Mouse (Mus musculus): Measurements from ENCODE around the gene Omp. TPM values are rescaled to one million over a fixed set of nuclear protein-coding genes. Genes with fewer than 3 reads are reported as not detected.

The Omp gene
- polyA plus RNA-seq, 1 experiment from 2014 or later, result 0.34 TPM

DNA sequence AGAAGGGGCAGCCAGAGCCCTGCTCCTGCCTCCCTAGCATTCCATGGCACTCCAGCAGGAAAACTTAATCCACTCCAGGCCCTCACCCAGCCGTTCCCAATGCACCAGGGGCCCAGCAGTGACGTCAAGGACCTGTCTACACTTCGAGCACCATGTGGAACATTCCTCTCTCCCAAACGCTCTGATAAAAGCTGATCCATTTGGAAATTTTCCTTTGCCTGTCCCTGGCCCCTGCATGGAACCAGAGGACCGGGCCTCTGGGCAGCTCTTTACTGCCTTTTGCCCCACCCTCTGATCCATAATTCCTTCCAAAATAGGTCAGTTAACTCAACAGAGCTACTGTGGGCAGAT lies 41.4 kb downstream of the Omp start:
- H3K27ac ChIP-seq (ENCODE audit: low read depth, low read length), result no peak overlapping the region
- ATAC-seq, result no peak
- H3K36me3 ChIP-seq (ENCODE audit: control insufficient read depth, insufficient read depth, low read length), result no peaks in the 10 kb centered on the region
- no peak overlapping the region for H3K4me3 ChIP-seq (ENCODE audit: low read length)
- no peaks in the 10 kb centered on the region for H3K27me3 ChIP-seq (replicated peaks; ENCODE audit: control insufficient read depth, insufficient read depth, low read length)
- peaks cover 15% of the 10 kb centered on the region for H3K4me1 ChIP-seq (ENCODE audit: control insufficient read depth, insufficient read depth, low read depth, low read length)
- H3K9ac ChIP-seq (ENCODE audit: low read depth, low read length), result no peak overlapping the region; the same call in none of the 2 replicates
- WGBS, result 73% methylated on average over 5 of the region's 5 CpGs
- H3K4me2 ChIP-seq (ENCODE audit: low read length), result no peak overlapping the region; the same call in 1 of the 2 replicates
- H3K9me3 ChIP-seq (ENCODE audit: control insufficient read depth, low read length), result no peaks in the 10 kb centered on the region

DNA sequence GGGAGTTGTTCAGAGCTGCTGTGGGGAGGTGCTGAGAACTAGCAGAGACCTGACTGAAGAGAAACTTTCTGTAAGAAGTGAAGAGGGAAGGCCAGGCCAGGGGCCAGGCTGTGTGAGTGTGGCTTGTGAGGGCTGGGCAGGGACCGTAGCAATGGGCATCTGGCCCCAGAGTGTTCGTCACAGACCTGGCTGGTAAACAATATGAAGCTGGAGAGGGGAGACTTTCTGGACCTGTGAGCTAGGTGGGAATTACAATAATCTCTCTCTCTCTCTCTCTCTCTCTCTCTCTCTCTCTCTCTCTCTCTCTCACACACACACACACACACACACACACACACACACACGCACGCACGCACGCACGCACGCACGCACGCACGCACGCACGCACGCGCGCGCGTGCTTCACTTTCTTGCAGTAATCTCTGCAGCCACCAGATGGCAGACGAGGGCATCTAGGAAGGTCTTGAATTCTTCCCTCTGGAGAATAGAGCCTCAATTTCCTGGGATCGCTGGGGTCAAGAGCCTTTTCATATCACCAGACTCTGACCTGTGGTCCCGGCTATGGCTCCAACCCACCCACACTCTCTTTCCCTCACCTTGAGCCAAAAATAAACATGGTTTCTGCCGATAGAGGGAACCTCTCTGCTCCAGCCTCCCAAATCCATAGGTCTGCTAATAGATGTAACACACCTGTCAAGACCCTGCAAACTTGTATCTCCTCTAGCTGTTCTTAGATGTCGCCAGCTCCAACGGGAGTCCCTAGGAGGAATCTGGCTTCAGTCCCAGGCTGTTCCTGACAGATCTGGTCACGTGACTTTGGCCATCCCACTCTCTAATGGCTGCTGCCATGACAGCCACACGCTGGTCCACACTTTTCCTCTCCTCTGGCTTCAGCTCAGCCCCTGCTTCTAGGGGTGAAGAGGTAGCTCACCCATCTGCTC lies 42.0 kb downstream of the Omp start:
- H3K9ac ChIP-seq (ENCODE audit: low read depth, low read length), result peak overlapping the region; percentile 67
- no peaks in the 10 kb centered on the region for H3K9me3 ChIP-seq (ENCODE audit: control insufficient read depth, low read length)
- H3K4me3 ChIP-seq (ENCODE audit: low read length), result peak overlapping the region; percentile 34
- ATAC-seq, result peak; percentile 55
- peak overlapping the region; percentile 66 for H3K4me2 ChIP-seq (ENCODE audit: low read length)
- H3K36me3 ChIP-seq (ENCODE audit: control insufficient read depth, insufficient read depth, low read length), result no peaks in the 10 kb centered on the region
- peak overlapping the region; percentile 61; the same call in 1 of the 2 replicates for H3K27ac ChIP-seq (ENCODE audit: low read depth, low read length)
- peaks cover 15% of the 10 kb centered on the region for H3K4me1 ChIP-seq (ENCODE audit: control insufficient read depth, insufficient read depth, low read depth, low read length)
- 14% methylated on average over 23 of the region's 26 CpGs for WGBS
- H3K27me3 ChIP-seq (replicated peaks; ENCODE audit: control insufficient read depth, insufficient read depth, low read length), result no peaks in the 10 kb centered on the region

DNA sequence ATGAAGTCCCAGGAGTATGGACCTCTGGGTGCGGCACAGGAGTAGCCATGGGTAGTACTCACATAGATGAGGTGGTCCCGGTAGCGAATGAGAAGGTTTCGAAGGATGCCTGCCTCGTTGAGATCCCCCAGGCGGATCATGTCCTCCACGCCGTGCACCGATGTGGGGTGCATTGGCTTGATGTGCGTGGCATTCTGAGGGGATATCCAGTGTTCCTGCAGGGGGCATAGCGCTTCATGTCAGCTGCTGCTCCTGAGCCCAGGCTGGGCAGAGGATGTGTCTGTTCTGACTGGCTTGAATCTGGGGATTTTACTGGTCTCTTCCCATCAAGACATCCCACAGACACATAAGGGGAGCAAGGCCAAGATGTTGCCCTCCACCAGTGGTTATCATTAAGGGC lies 42.8 kb downstream of the Omp start:
- peaks cover 2% of the 10 kb centered on the region; the same call in 1 of the 2 replicates for H3K36me3 ChIP-seq (ENCODE audit: control insufficient read depth, insufficient read depth, low read length)
- H3K4me3 ChIP-seq (ENCODE audit: low read length), result no peak overlapping the region
- H3K9me3 ChIP-seq (ENCODE audit: control insufficient read depth, low read length), result no peaks in the 10 kb centered on the region; the same call in 1 of the 2 replicates
- peak; percentile 26 for ATAC-seq
- H3K4me1 ChIP-seq (ENCODE audit: control insufficient read depth, insufficient read depth, low read depth, low read length), result peaks cover 15% of the 10 kb centered on the region
- H3K4me2 ChIP-seq (ENCODE audit: low read length), result no peak overlapping the region
- 95% methylated on average over 11 of the region's 11 CpGs for WGBS
- peak overlapping the region; percentile 23; the same call in 1 of the 2 replicates for H3K27ac ChIP-seq (ENCODE audit: low read depth, low read length)
- H3K9ac ChIP-seq (ENCODE audit: low read depth, low read length), result no peak overlapping the region
- no peaks in the 10 kb centered on the region for H3K27me3 ChIP-seq (replicated peaks; ENCODE audit: control insufficient read depth, insufficient read depth, low read length)

GRCm38 (mm10) chr7:98097557-98097956 lies 47.7 kb downstream of the Omp start:
- no peak overlapping the region for H3K27ac ChIP-seq (ENCODE audit: low read depth, low read length)
- no peaks in the 10 kb centered on the region for H3K27me3 ChIP-seq (replicated peaks; ENCODE audit: control insufficient read depth, insufficient read depth, low read length)
- peaks cover 4% of the 10 kb centered on the region for H3K9me3 ChIP-seq (ENCODE audit: control insufficient read depth, low read length)
- no peak for ATAC-seq
- H3K9ac ChIP-seq (ENCODE audit: low read depth, low read length), result no peak overlapping the region
- WGBS, result 92% methylated on average over 8 of the region's 8 CpGs
- H3K4me3 ChIP-seq (ENCODE audit: low read length), result no peak overlapping the region
- H3K4me1 ChIP-seq (ENCODE audit: control insufficient read depth, insufficient read depth, low read depth, low read length), result peaks cover 6% of the 10 kb centered on the region
- H3K4me2 ChIP-seq (ENCODE audit: low read length), result no peak overlapping the region
- H3K36me3 ChIP-seq (ENCODE audit: control insufficient read depth, insufficient read depth, low read length), result peaks cover 11% of the 10 kb centered on the region

DNA sequence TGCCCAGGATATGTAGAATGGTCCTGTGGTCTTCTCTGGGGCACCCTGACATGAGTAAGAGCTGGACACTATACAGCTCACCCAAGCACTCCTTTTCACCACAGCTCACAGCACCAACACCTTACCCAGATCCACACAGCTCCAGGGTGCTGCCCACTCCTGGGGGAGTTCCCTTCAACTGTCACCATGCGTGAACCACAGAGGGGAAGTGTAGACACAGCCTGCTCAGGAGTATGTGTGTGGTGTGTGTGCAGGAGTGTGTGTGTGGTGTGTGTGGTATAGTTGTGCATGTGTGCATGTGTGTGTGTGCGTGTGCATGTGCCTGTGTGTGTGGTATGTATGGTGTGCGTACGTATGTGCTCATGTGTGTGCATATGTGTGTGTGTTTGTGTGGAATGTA lies 49.5 kb downstream of the Omp start:
- ATAC-seq, result no peak
- WGBS, result 97% methylated on average over 4 of the region's 4 CpGs
- peaks cover 4% of the 10 kb centered on the region for H3K9me3 ChIP-seq (ENCODE audit: control insufficient read depth, low read length)

More for the DNA sequence above, 49.5 kb downstream of the Omp start:
- H3K27me3 ChIP-seq (replicated peaks; ENCODE audit: control insufficient read depth, insufficient read depth, low read length), result no peaks in the 10 kb centered on the region
- no peaks in the 10 kb centered on the region for H3K4me1 ChIP-seq (ENCODE audit: control insufficient read depth, insufficient read depth, low read depth, low read length)
- H3K27ac ChIP-seq (ENCODE audit: low read depth, low read length), result no peak overlapping the region
- no peak overlapping the region for H3K4me2 ChIP-seq (ENCODE audit: low read length)
- H3K4me3 ChIP-seq (ENCODE audit: low read length), result no peak overlapping the region
- peaks cover 11% of the 10 kb centered on the region for H3K36me3 ChIP-seq (ENCODE audit: control insufficient read depth, insufficient read depth, low read length)
- no peak overlapping the region for H3K9ac ChIP-seq (ENCODE audit: low read depth, low read length)

Other genes with a start within 250 kb of the Omp start
- gene Gdpd4, start 225.5 kb downstream of the Omp start, polyA plus RNA-seq (2015; fragmentation: Nextera tagmentation; extraction: Ambion mirVana), result not detected in 2 replicates
- 13.9 and 22.8 TPM in 2 replicates for gene Myo7a, start 26.0 kb downstream of the Omp start, polyA plus RNA-seq (2015; fragmentation: Nextera tagmentation; extraction: Ambion mirVana)
- gene Capn5, start 32.8 kb upstream of the Omp start, polyA plus RNA-seq (2015; fragmentation: Nextera tagmentation; extraction: Ambion mirVana), result 27.3 and 31.4 TPM in 2 replicates
- 0.55 and 0.78 TPM in 2 replicates for gene B3gnt6, start 54.0 kb upstream of the Omp start, polyA plus RNA-seq (2015; fragmentation: Nextera tagmentation; extraction: Ambion mirVana)
- gene Acer3, start 175.7 kb upstream of the Omp start, polyA plus RNA-seq (2015; fragmentation: Nextera tagmentation; extraction: Ambion mirVana), result 26.9 and 29.5 TPM in 2 replicates
- 6.5 and 9.8 TPM in 2 replicates for gene Tsku, start 215.8 kb upstream of the Omp start, polyA plus RNA-seq (2015; fragmentation: Nextera tagmentation; extraction: Ambion mirVana)